Comparison of ENCODE assay signal across 30 mouse cellular contexts in the genomic region with DNA sequence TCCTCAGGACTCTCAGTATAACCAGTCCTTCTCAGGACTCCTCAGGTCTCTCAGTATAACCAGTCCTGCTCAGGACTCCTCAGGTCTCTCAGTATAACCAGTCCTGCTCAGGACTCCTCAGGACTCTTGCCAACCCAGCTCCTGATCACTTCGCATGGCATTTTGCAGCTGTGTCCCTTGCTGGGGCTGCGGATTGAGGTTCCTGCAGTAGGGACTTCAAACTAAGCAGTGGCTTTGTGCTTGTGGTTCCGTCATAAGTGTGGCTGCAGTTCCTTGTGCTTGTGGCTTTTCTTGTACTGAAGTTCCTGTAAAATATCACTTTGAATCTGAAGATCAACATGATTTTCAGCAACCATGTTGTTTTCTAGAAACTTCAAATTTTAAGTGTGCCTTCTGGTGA.
DNase-seq lines count a peak whose midpoint lies in the region; ATAC-seq lines count a peak whose summit lies in the region.
"Had no signal": no experiment of that assay in that cellular context is flagged by ENCODE, and none has a peak within 500 bp of the region (broad histone marks: within the 10 kb centered on the region; RNA-seq: fewer than 3 reads in every experiment).

No protein-coding gene starts in this region.

- H3K27me3 ChIP-seq in embryonic facial prominence, embryonic 14.5 days (replicated peaks; ENCODE audit: control insufficient read depth, insufficient read depth, low read length) = no peaks in the 10 kb centered on the region
- no peaks in the 10 kb centered on the region for H3K27me3 ChIP-seq in embryonic facial prominence, embryonic 10.5 days (replicated peaks; ENCODE audit: low read depth, poor library complexity, severe bottlenecking)
- no peaks in the 10 kb centered on the region for H3K27me3 ChIP-seq in forebrain, embryonic 15.5 days
- H3K27me3 ChIP-seq: CH12.LX; embryonic facial prominence, embryonic 13.5 days; heart, embryonic 12.5 days; heart, embryonic 15.5 days; hindbrain, embryonic 15.5 days; intestine, embryonic 15.5 days; Patski had no signal

- WGBS in embryonic facial prominence, embryonic 14.5 days = 94% methylated on average over 3 of the region's 3 CpGs
- 94% methylated on average over 3 of the region's 3 CpGs for WGBS in embryonic facial prominence, embryonic 10.5 days
- 91% methylated on average over 3 of the region's 3 CpGs for WGBS in forebrain, embryonic 15.5 days

- no peak overlapping the region for H3K4me3 ChIP-seq in embryonic facial prominence, embryonic 14.5 days (ENCODE audit: low read depth, low read length)
- no peak overlapping the region for H3K4me3 ChIP-seq in embryonic facial prominence, embryonic 10.5 days
- H3K4me3 ChIP-seq in forebrain, embryonic 15.5 days = no peak overlapping the region
- H3K4me3 ChIP-seq: embryonic facial prominence, embryonic 13.5 days; erythroblast, embryonic 14.5 days; forebrain, embryonic 12.5 days; heart, embryonic 12.5 days; heart, embryonic 15.5 days; hindbrain, embryonic 12.5 days; hindbrain, embryonic 15.5 days; intestine, embryonic 15.5 days had no signal

- H3K9me3 ChIP-seq in embryonic facial prominence, embryonic 14.5 days (ENCODE audit: control insufficient read depth, low read length) = no peaks in the 10 kb centered on the region
- H3K9me3 ChIP-seq in embryonic facial prominence, embryonic 10.5 days = no peaks in the 10 kb centered on the region
- no peaks in the 10 kb centered on the region for H3K9me3 ChIP-seq in forebrain, embryonic 15.5 days
- H3K9me3 ChIP-seq: embryonic facial prominence, embryonic 13.5 days; forebrain, embryonic 12.5 days; G1E; heart, embryonic 12.5 days; heart, embryonic 15.5 days; hindbrain, embryonic 12.5 days; hindbrain, embryonic 15.5 days; intestine, embryonic 15.5 days had no signal

- no peak for ATAC-seq in embryonic facial prominence, embryonic 14.5 days (ENCODE audit: low read depth)
- ATAC-seq in hematopoietic stem cell, adult 5-6 weeks (replicated peaks in 1 of 2; ENCODE audit: insufficient read depth in 1 of 2, low FRiP score in 2 of 2, low TSS enrichment in 1 of 2, low read depth in 1 of 2, poor library complexity in 2 of 2, severe bottlenecking in 2 of 2) = peak; percentile 63
- ATAC-seq in forebrain, embryonic 15.5 days (replicated peaks) = no peak
- ATAC-seq: forebrain, embryonic 16.5 days; intestine, embryonic 15.5 days; Patski had no signal

- H3K4me2 ChIP-seq in embryonic facial prominence, embryonic 14.5 days (ENCODE audit: low read depth, low read length) = no peak overlapping the region
- H3K4me2 ChIP-seq in forebrain, embryonic 15.5 days (replicated peaks) = no peak overlapping the region
- H3K4me2 ChIP-seq: embryonic facial prominence, embryonic 13.5 days; forebrain, embryonic 12.5 days; heart, embryonic 12.5 days; heart, embryonic 15.5 days; hindbrain, embryonic 12.5 days; hindbrain, embryonic 15.5 days; intestine, embryonic 15.5 days had no signal

- H3K36me3 ChIP-seq in embryonic facial prominence, embryonic 14.5 days (ENCODE audit: control insufficient read depth, insufficient read depth, low read length) = peaks cover 75% of the 10 kb centered on the region
- H3K36me3 ChIP-seq in embryonic facial prominence, embryonic 10.5 days (replicated peaks) = peaks cover 74% of the 10 kb centered on the region
- no peaks in the 10 kb centered on the region; the same call in 1 of the 2 replicates for H3K36me3 ChIP-seq in forebrain, embryonic 15.5 days
- H3K36me3 ChIP-seq: hindbrain, embryonic 15.5 days had no signal

- peak overlapping the region; percentile 21; the same call in 1 of the 2 replicates for H3K27ac ChIP-seq in embryonic facial prominence, embryonic 14.5 days (replicated peaks; ENCODE audit: low read depth, low read length)
- no peak overlapping the region for H3K27ac ChIP-seq in embryonic facial prominence, embryonic 10.5 days (replicated peaks)
- no peak overlapping the region for H3K27ac ChIP-seq in forebrain, embryonic 15.5 days (replicated peaks)
- H3K27ac ChIP-seq: forebrain, embryonic 12.5 days; heart, embryonic 15.5 days; hindbrain, embryonic 12.5 days; hindbrain, embryonic 15.5 days; intestine, embryonic 15.5 days had no signal

- H3K9ac ChIP-seq in embryonic facial prominence, embryonic 14.5 days (ENCODE audit: low read depth, low read length) = no peak overlapping the region
- H3K9ac ChIP-seq in forebrain, embryonic 15.5 days (replicated peaks) = no peak overlapping the region
- H3K9ac ChIP-seq: forebrain, embryonic 12.5 days; heart, embryonic 12.5 days; heart, embryonic 15.5 days; hindbrain, embryonic 12.5 days; hindbrain, embryonic 15.5 days; intestine, embryonic 15.5 days had no signal

- DNase-seq in embryonic facial prominence, embryonic 14.5 days (ENCODE audit: low spot score) = no peak
- no peak for DNase-seq in embryonic facial prominence, embryonic 10.5 days (ENCODE audit: low spot score)
- DNase-seq in thymus, postnatal 0 days (ENCODE audit: low spot score) = peak; percentile 42
- no peak for DNase-seq in thymus, postnatal 14 days
- peak; percentile 48 for DNase-seq in naive thymus-derived CD4-positive, alpha-beta T cell, adult 2 months (ENCODE audit: low read depth)
- no peak for DNase-seq in left cerebral cortex, adult 9 months (ENCODE audit: low spot score in 2 of 2)
- DNase-seq: adrenal gland, postnatal 14 days; cerebellum, adult 11 months; cerebellum, adult 2 months; cerebellum, postnatal 10 days; cerebellum, postnatal 36 days; gastrocnemius, postnatal 25 days; heart, adult 18-20 months; heart, postnatal 10 days; heart, postnatal 36 days; kidney, adult 11 months had no signal

- H3K4me1 ChIP-seq in embryonic facial prominence, embryonic 14.5 days (ENCODE audit: control insufficient read depth, insufficient read depth, low read length) = peaks cover 48% of the 10 kb centered on the region
- peaks cover 40% of the 10 kb centered on the region for H3K4me1 ChIP-seq in embryonic facial prominence, embryonic 10.5 days
- H3K4me1 ChIP-seq in forebrain, embryonic 15.5 days = peaks cover 6% of the 10 kb centered on the region; the same call in 1 of the 2 replicates

Comparison
In these comparisons a context has a peak if more than half of its experiments do, and no peak if none do; other contexts are left out.
1. DNase-seq: peak in thymus, postnatal 0 days (single experiment) and naive thymus-derived CD4-positive, alpha-beta T cell, adult 2 months (single experiment); none in embryonic facial prominence, embryonic 14.5 days (single experiment), embryonic facial prominence, embryonic 10.5 days (single experiment), thymus, postnatal 14 days (single experiment) and left cerebral cortex, adult 9 months (0 of 2).
2. ATAC-seq: peak in hematopoietic stem cell, adult 5-6 weeks (2 of 2); none in embryonic facial prominence, embryonic 14.5 days (single experiment) and forebrain, embryonic 15.5 days (single experiment).